Mouse (Mus musculus) intestine, embryonic 14.5 days (tissue): ENCODE measurements around the gene Mapk1. TPM values are rescaled to one million over a fixed set of nuclear protein-coding genes. Genes with fewer than 3 reads are reported as not detected.
A peak's percentile ranks its signal among the peaks of the same experiment; 100 is the strongest.

ENCODE experiments used
- ATAC-seq: fragments of 200-750 bp; cut with Nextera tagmentation; replicated peaks from 2 replicates; pipeline ENCODE4 v1.8.0; 2017; ENCODE audit warnings: low read depth, moderate number of reproducible peaks, moderate TSS enrichment, moderate library complexity; ENCODE audit not compliant: low FRiP score, low TSS enrichment
- DNase-seq: peaks from one replicate; pipeline ENCODE4 v3.0.0-alpha.2; 2018; ENCODE audit warnings: low spot score
- H3K27ac ChIP-seq: fragments of 300-500 bp; sonication (generic); 2 replicates; pipeline ENCODE4 v1.5.1; 2014; ENCODE audit warnings: low read depth, mild to moderate bottlenecking, control low read depth
- H3K27me3 ChIP-seq: fragments of 300-500 bp; sonication (generic); replicated peaks from 2 replicates; pipeline ENCODE4 v1.6.1; 2014; ENCODE audit warnings: low read length, control low read depth; ENCODE audit not compliant: control insufficient read depth, insufficient read depth
- H3K36me3 ChIP-seq: fragments of 300-500 bp; sonication (generic); 2 replicates; pipeline ENCODE4 v1.6.1; 2014; ENCODE audit warnings: low read length, control low read depth; ENCODE audit not compliant: control insufficient read depth, insufficient read depth
- H3K4me1 ChIP-seq: fragments of 300-500 bp; sonication (generic); replicated peaks from 2 replicates; pipeline ENCODE4 v1.6.1; 2014; ENCODE audit warnings: low read length, control low read depth, mixed read lengths; ENCODE audit not compliant: control insufficient read depth, insufficient read depth
- H3K4me2 ChIP-seq: fragments of 300-500 bp; sonication (generic); 2 replicates; pipeline ENCODE4 v1.6.1; 2014; ENCODE audit warnings: low read length
- H3K4me3 ChIP-seq: fragments of 300-500 bp; sonication (generic); 2 replicates; pipeline ENCODE4 v1.5.1; 2014; ENCODE audit warnings: low read depth, low read length, control low read depth, mixed read lengths
- H3K9ac ChIP-seq: fragments of 300-500 bp; sonication (generic); 2 replicates; pipeline ENCODE4 v1.6.1; 2014; ENCODE audit warnings: mild to moderate bottlenecking, low read length
- H3K9me3 ChIP-seq: fragments of 300-500 bp; sonication (generic); 2 replicates; pipeline ENCODE4 v1.6.1; 2016; ENCODE audit warnings: low read length, control low read depth; ENCODE audit not compliant: control insufficient read depth
- WGBS: fragments of 180-500 bp; shearing (Covaris S2); extraction: QIAGEN DNeasy Blood & Tissue Kit; methylation state at CpG from one replicate; pipeline ENCODE4 v1.1.7; 2014; 5-methylcytosine and 5-hydroxymethylcytosine counted together
- polyA plus RNA-seq: library from polyadenylated mRNA; unstranded; fragments of >200 nt; fragmentation: Nextera tagmentation; extraction: Ambion mirVana; gene quantifications from 2 replicates; pipeline ENCODE4 v1.2.1, GENCODE M21; 2014

Mapk1 gene
- polyA plus RNA-seq, 1 experiment from 2014 or later, result 181 TPM

- Histone ChIP-seq H3K4me1 (no peaks in the 10 kb centered on the region), H3K27me3 (no peaks in the 10 kb centered on the region), H3K36me3 (no peaks in the 10 kb centered on the region), H3K27ac (no peak overlapping the region), H3K9me3 (no peaks in the 10 kb centered on the region), H3K4me2 (no peak overlapping the region), H3K4me3 (no peak overlapping the region), H3K9ac (no peak overlapping the region)
- WGBS, result 79% methylated on average over 3 of the region's 3 CpGs
- ATAC-seq, result no peak
- no peak for DNase-seq
Measured at GRCm38 (mm10) chr16:17055584-17055983, 72.4 kb downstream of the Mapk1 start.

DNA sequence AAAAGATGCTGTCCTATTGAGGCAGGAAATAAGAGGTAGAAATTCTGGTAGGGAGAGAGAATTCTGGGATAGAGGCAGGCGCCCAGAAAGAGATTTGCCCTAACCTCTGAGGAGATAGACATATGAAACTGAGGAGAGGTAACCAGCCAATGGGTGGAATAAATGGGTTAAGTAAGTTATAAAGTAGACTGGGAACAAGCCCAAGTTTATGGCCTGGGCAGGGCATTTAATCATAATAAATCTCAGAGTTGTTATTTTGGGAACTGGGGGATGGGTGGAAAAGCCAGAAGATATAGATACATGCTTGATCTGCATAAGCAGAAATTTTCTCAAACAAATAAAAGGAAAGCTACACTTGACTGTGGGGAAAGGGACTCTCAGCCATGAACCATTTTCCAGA, 79.2 kb downstream of the Mapk1 start:
- no peak overlapping the region for H3K4me2 ChIP-seq

DNA sequence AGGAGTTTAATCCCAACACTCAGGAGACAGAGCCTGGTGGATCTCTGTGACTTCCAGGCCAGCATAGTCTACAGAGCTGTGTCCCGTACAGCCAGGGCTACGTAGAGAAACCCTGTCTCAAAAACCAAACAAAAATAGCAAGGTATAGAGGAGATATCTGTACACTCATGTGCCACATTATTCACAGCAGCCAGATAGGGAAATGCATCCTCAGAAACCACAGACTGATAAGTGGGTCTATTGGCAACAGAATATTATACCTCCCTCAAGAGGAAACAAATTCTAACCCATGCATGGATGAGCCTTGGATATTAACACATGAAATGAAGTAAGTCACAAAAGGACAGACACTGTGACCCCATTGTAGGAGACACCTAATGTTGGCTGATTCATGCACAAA, 84.4 kb downstream of the Mapk1 start:
- H3K36me3 ChIP-seq, result no peaks in the 10 kb centered on the region
- no peaks in the 10 kb centered on the region for H3K9me3 ChIP-seq
- no peak overlapping the region for H3K27ac ChIP-seq
- WGBS, result 97% methylated on average over 2 of the region's 2 CpGs
- H3K9ac ChIP-seq, result no peak overlapping the region
- no peak overlapping the region for H3K4me3 ChIP-seq
- no peak for ATAC-seq
- H3K4me1 ChIP-seq, result 0 out of 2 replicates have a peak, but pooled peaks cover 8% of the 10 kb centered on the region
- H3K4me2 ChIP-seq, result no peak overlapping the region
- H3K27me3 ChIP-seq, result no peaks in the 10 kb centered on the region
- no peak for DNase-seq

More for the DNA sequence above, 79.2 kb downstream of the Mapk1 start:
- 53% methylated on average over 1 of the region's 1 CpGs for WGBS
- Histone ChIP-seq H3K27me3 (no peaks in the 10 kb centered on the region), H3K4me3 (no peak overlapping the region), H3K27ac (no peak overlapping the region), H3K4me1 (no peaks in the 10 kb centered on the region), H3K9me3 (no peaks in the 10 kb centered on the region), H3K9ac (no peak overlapping the region), H3K36me3 (no peaks in the 10 kb centered on the region)
- DNase-seq (no peak), ATAC-seq (no peak)

DNA sequence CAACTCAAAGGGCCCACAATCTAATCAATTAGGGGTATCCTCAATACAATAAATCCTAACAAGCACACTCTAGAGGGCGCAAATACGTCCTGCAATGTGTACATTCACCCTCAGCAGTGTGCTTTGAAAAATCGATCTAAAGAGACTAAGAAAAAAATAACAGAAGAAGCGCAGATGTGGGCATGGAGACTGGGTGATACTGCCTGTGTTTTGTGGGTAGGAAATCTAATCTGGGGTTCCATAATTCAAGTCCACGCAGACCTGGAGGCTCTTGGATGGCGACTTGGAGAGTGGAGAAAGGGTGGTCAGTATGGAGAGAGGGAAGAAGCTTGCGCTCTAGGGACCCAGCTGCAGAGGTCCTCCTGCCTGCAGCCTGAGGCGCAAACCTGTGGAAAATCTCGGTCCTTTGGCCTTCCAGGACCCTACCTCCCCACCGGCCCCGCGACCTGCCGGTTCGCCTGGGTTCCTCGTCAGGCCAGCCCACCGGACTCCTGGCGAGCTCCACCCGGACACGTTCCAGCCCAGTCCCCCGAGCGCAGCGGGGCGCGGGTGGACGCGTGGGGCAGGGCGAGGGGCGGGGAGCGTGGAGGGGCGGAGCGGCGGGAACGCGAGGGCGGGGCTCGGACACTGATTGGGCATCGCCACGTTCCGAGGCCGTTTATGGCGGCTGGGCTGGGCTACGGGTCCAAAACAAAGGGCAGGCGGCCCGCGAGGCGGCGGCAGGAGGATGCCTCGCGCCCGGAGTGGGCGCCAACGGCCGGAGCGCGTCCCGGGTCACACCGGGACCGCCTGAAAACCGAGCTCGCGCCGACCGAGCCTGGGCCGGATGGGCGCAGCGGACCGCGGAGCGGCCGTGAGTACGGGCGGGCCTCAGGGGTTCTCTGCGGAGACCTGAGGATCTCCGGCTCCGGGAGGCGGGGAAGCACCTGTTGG, 86.6 kb downstream of the Mapk1 start, which contains the start of gene Ypel1:
Gene Ypel1, plus strand, starts transcription at position 186 of the 933 bp plus-strand sequence.
- Histone ChIP-seq H3K4me3 (peak within 1 kb of the TSS; percentile 68), H3K9ac (peak within 1 kb of the TSS; percentile 77), H3K27ac (peak within 1 kb of the TSS; percentile 79), H3K4me1 (0 out of 2 replicates have a peak, but pooled peaks cover 8% of the 10 kb centered on the region), H3K27me3 (no peaks in the 10 kb centered on the region), H3K4me2 (peak within 1 kb of the TSS; percentile 57), H3K36me3 (no peaks in the 10 kb centered on the region), H3K9me3 (no peaks in the 10 kb centered on the region)
- DNase-seq, result peak; percentile 94
- WGBS, result under 1% methylated on average over 72 of the region's 76 CpGs
- peak; percentile 91 for ATAC-seq

DNA sequence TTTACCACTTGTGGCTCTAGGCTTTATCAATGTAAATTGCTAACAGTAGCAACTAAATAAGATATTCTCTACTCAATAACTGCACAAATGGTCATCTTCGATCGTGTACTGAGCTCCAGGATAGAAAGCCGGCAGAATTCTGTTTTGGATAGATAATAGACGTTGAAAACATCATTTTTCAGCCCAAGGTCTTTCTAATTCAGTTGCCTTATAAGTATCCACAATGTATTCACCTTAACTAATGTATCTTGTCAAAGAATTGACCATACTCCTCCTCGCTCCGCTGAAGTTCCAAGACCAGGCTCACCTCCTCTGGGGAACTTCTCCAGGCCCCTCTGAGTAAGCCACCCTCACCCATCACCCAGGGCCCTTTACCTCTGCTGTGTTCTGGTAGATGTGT, 87.5 kb downstream of the Mapk1 start:
- peaks cover 2% of the 10 kb centered on the region; the same call in 1 of the 2 replicates for H3K9me3 ChIP-seq
- H3K4me3 ChIP-seq, result peak overlapping the region; percentile 68
- H3K9ac ChIP-seq, result peak overlapping the region; percentile 77
- 43% methylated on average over 6 of the region's 6 CpGs for WGBS
- no peak for ATAC-seq
- DNase-seq, result no peak
- 0 out of 2 replicates have a peak, but pooled peaks cover 8% of the 10 kb centered on the region for H3K4me1 ChIP-seq
- peaks cover 9% of the 10 kb centered on the region; the same call in 1 of the 2 replicates for H3K36me3 ChIP-seq
- no peaks in the 10 kb centered on the region for H3K27me3 ChIP-seq
- no peak overlapping the region for H3K27ac ChIP-seq
- H3K4me2 ChIP-seq, result peak overlapping the region; percentile 57

- H3K27me3 ChIP-seq, result no peaks in the 10 kb centered on the region
- no peak overlapping the region for H3K4me2 ChIP-seq
- no peak for DNase-seq
- H3K4me3 ChIP-seq, result no peak overlapping the region
- H3K9ac ChIP-seq, result no peak overlapping the region
- H3K4me1 ChIP-seq, result 0 out of 2 replicates have a peak, but pooled peaks cover 8% of the 10 kb centered on the region
- no peak for ATAC-seq
- peaks cover 2% of the 10 kb centered on the region; the same call in 1 of the 2 replicates for H3K9me3 ChIP-seq
- 92% methylated on average over 7 of the region's 7 CpGs for WGBS
- H3K27ac ChIP-seq, result no peak overlapping the region
- peaks cover 14% of the 10 kb centered on the region for H3K36me3 ChIP-seq
Measured at GRCm38 (mm10) chr16:17073000-17073399, 89.8 kb downstream of the Mapk1 start.

DNA sequence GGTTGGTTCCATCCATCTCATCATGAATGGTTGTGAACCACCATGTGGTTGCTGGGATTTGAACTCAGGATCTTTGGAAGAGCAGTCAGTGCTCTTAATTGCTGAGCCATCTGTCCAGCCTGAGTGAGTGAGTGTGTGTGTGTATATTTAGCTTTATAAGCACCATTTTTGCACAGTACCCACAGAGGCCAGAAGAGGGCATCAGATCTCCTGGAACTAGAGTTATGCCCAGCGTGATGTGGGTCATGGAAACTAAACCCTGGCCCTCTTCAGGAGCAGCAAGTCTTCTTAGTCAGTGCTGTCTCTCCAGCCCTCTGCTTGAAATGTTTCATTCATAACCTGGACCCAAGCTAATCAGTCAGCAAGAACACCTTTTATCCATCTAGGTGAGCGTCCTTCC, 93.1 kb downstream of the Mapk1 start:
- H3K4me2 ChIP-seq, result no peak overlapping the region
- no peaks in the 10 kb centered on the region for H3K27me3 ChIP-seq
- no peak overlapping the region for H3K27ac ChIP-seq
- peaks cover 2% of the 10 kb centered on the region; the same call in 1 of the 2 replicates for H3K9me3 ChIP-seq
- 92% methylated on average over 2 of the region's 2 CpGs for WGBS
- ATAC-seq (no peak), DNase-seq (no peak)
- H3K4me1 ChIP-seq, result no peaks in the 10 kb centered on the region
- no peak overlapping the region for H3K4me3 ChIP-seq
- H3K36me3 ChIP-seq, result peaks cover 19% of the 10 kb centered on the region
- no peak overlapping the region for H3K9ac ChIP-seq

GRCm38 (mm10) chr16:17076869-17077268, 93.7 kb downstream of the Mapk1 start:
- H3K4me2 ChIP-seq, result no peak overlapping the region
- H3K36me3 ChIP-seq, result peaks cover 19% of the 10 kb centered on the region
- H3K4me1 ChIP-seq, result no peaks in the 10 kb centered on the region
- no peaks in the 10 kb centered on the region for H3K27me3 ChIP-seq
- peaks cover 2% of the 10 kb centered on the region; the same call in 1 of the 2 replicates for H3K9me3 ChIP-seq
- H3K4me3 ChIP-seq, result no peak overlapping the region
- no peak overlapping the region for H3K9ac ChIP-seq
- H3K27ac ChIP-seq, result no peak overlapping the region
- no peak for DNase-seq
- no peak for ATAC-seq
